Comparison of ENCODE assay signal across 17 mouse cellular contexts in the genomic region with DNA sequence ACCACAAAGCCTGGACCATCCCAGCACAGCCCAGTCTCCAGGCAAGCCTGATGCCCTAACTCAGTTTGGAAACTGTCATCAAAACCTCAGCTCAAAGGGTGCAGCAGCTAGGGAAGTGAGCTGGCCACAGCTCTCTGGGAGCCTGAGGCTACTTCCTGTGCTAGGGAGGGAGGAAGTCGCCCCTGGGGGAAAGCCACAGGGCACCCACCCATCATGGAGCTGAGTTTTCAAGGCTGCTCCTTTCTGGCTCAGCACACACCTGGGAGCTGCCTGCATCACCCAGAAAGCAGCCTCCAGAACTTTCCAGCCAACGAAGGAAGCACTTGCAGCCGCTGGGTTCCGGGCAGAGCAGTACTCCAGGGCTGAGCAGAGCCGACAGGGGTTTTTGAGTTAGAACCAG. TPM values are rescaled to one million over a fixed set of nuclear protein-coding genes. Genes with fewer than 3 reads are reported as not detected.
A peak's percentile ranks its signal among the peaks of the same experiment; 100 is the strongest.
DNase-seq lines count a peak whose midpoint lies in the region; ATAC-seq and TF ChIP-seq lines count a peak whose summit lies in the region.
"Had no signal": no experiment of that assay in that cellular context is flagged by ENCODE, and none has a peak within 500 bp of the region (broad histone marks: within the 10 kb centered on the region; RNA-seq: fewer than 3 reads in every experiment).

No protein-coding gene starts in this region.

- DNase-seq in heart, adult 8-10 months (ENCODE audit: low spot score): no peak
- peak; percentile 46 for DNase-seq in thymus, postnatal 0 days (ENCODE audit: low spot score)
- no peak for DNase-seq in adrenal gland, adult 2 months
- no peak for DNase-seq in kidney, postnatal 36 days
- DNase-seq in midbrain, postnatal 0 days (ENCODE audit: low spot score): no peak
- DNase-seq: adrenal gland, postnatal 36 days; cerebellum, adult 2 months; liver, embryonic 13.5 days; lung, postnatal 36 days; right cerebral cortex, adult 18-20 months had no signal

- no peak for TF ChIP-seq POLR2A in bone marrow macrophage, adult 2 months (IDR thresholded peaks at IDR 0.05; ENCODE audit: borderline replicate concordance, low read depth, low read length)

- 61% methylated on average over 5 of the region's 5 CpGs for WGBS in heart, embryonic 13.5 days
- 73% methylated on average over 5 of the region's 5 CpGs for WGBS in limb, embryonic 13.5 days
- 85% methylated on average over 5 of the region's 5 CpGs for WGBS in midbrain, postnatal 0 days

- H3K4me1 ChIP-seq in heart, embryonic 13.5 days: peaks cover 93% of the 10 kb centered on the region
- peaks cover 78% of the 10 kb centered on the region for H3K4me1 ChIP-seq in bone marrow macrophage, adult 2 months (ENCODE audit: control insufficient read depth, insufficient read depth, low read length)
- peaks cover 81% of the 10 kb centered on the region for H3K4me1 ChIP-seq in limb, embryonic 13.5 days
- H3K4me1 ChIP-seq in midbrain, postnatal 0 days (ENCODE audit: insufficient read depth, low read length): no peaks in the 10 kb centered on the region; the same call in 1 of the 2 replicates

- H3K9me3 ChIP-seq in heart, embryonic 13.5 days: no peaks in the 10 kb centered on the region
- H3K9me3 ChIP-seq in limb, embryonic 13.5 days: no peaks in the 10 kb centered on the region
- no peaks in the 10 kb centered on the region for H3K9me3 ChIP-seq in midbrain, postnatal 0 days (ENCODE audit: low read length)
- H3K9me3 ChIP-seq: embryonic facial prominence, embryonic 13.5 days; liver, embryonic 13.5 days had no signal

- ATAC-seq in heart, embryonic 13.5 days (ENCODE audit: extremely low read depth, insufficient number of reproducible peaks, low FRiP score, low TSS enrichment): no peak
- no peak for ATAC-seq in limb, embryonic 13.5 days (ENCODE audit: low FRiP score, low read depth)
- ATAC-seq in midbrain, postnatal 0 days (ENCODE audit: low FRiP score): no peak
- ATAC-seq: forebrain, embryonic 16.5 days; intestine, embryonic 16.5 days had no signal

- H3K27me3 ChIP-seq in heart, embryonic 13.5 days (replicated peaks): 0 out of 2 replicates have a peak, but pooled peaks cover 2% of the 10 kb centered on the region
- H3K27me3 ChIP-seq in limb, embryonic 13.5 days: no peaks in the 10 kb centered on the region
- no peaks in the 10 kb centered on the region for H3K27me3 ChIP-seq in midbrain, postnatal 0 days (ENCODE audit: insufficient read depth, low read length)
- H3K27me3 ChIP-seq: CH12.LX had no signal

- no peak for TF ChIP-seq CTCF in bone marrow macrophage, adult 2 months (IDR thresholded peaks at IDR 0.05; ENCODE audit: low read depth, low read length)
- TF ChIP-seq CTCF in midbrain, postnatal 0 days (IDR thresholded peaks at IDR 0.05): no peak

- H3K36me3 ChIP-seq in heart, embryonic 13.5 days: no peaks in the 10 kb centered on the region; the same call in 1 of the 2 replicates
- no peaks in the 10 kb centered on the region for H3K36me3 ChIP-seq in limb, embryonic 13.5 days
- H3K36me3 ChIP-seq in midbrain, postnatal 0 days (ENCODE audit: insufficient read depth, low read length): no peaks in the 10 kb centered on the region
- H3K36me3 ChIP-seq: embryonic facial prominence, embryonic 13.5 days; liver, embryonic 13.5 days had no signal

- no peak overlapping the region for H3K4me2 ChIP-seq in heart, embryonic 13.5 days
- no peak overlapping the region for H3K4me2 ChIP-seq in limb, embryonic 13.5 days (replicated peaks)
- no peak overlapping the region for H3K4me2 ChIP-seq in midbrain, postnatal 0 days (ENCODE audit: low read depth, low read length, poor library complexity, severe bottlenecking)
- H3K4me2 ChIP-seq: embryonic facial prominence, embryonic 13.5 days; liver, embryonic 13.5 days had no signal

- peak overlapping the region; percentile 94 for H3K27ac ChIP-seq in heart, embryonic 13.5 days (replicated peaks)
- peak overlapping the region; percentile 88 for H3K27ac ChIP-seq in bone marrow macrophage, adult 2 months (ENCODE audit: insufficient read depth, low read depth, low read length)
- H3K27ac ChIP-seq in limb, embryonic 13.5 days: peak overlapping the region; percentile 16; the same call in 1 of the 2 replicates
- H3K27ac ChIP-seq in midbrain, postnatal 0 days (ENCODE audit: low read depth, low read length): no peak overlapping the region
- H3K27ac ChIP-seq: embryonic facial prominence, embryonic 13.5 days; liver, embryonic 13.5 days had no signal

- no peak overlapping the region for H3K4me3 ChIP-seq in heart, embryonic 13.5 days
- H3K4me3 ChIP-seq in bone marrow macrophage, adult 2 months (ENCODE audit: insufficient read depth, low read length): no peak overlapping the region; the same call in 1 of the 2 replicates
- H3K4me3 ChIP-seq in limb, embryonic 13.5 days: no peak overlapping the region
- H3K4me3 ChIP-seq in midbrain, postnatal 0 days (ENCODE audit: low read depth, low read length): no peak overlapping the region
- H3K4me3 ChIP-seq: embryonic facial prominence, embryonic 13.5 days; liver, embryonic 13.5 days had no signal

- peak overlapping the region; percentile 59 for H3K9ac ChIP-seq in heart, embryonic 13.5 days
- no peak overlapping the region; the same call in 1 of the 2 replicates for H3K9ac ChIP-seq in limb, embryonic 13.5 days
- no peak overlapping the region for H3K9ac ChIP-seq in midbrain, postnatal 0 days (replicated peaks; ENCODE audit: low read length, poor library complexity, severe bottlenecking)
- H3K9ac ChIP-seq: embryonic facial prominence, embryonic 13.5 days; liver, embryonic 13.5 days had no signal

RNA-seq across cellular contexts. Expression of gene Nfatc2, which starts 18.4 kb away (rescaled TPM):
- polyA plus RNA-seq in heart, embryonic 13.5 days (2015; fragmentation: Nextera tagmentation; extraction: Ambion mirVana): 9.3 and 10.1 TPM in 2 replicates
- 10 to 100 TPM in 3 of 4 experiments, 1 to 10 TPM in 1; 9.8 to 19.2 (median 16.3) TPM for total RNA-seq in heart, adult 8-10 months (2022)
- polyA plus RNA-seq in bone marrow macrophage, adult 2 months (2012; ENCODE audit: insufficient read depth, insufficient read length, missing spikeins): 49.4 and 61.9 TPM in 2 replicates
- 6.3 and 7.3 TPM in 2 replicates for polyA plus RNA-seq in limb, embryonic 13.5 days (2015; fragmentation: Nextera tagmentation; extraction: Ambion mirVana)
- 3.1 and 4.0 TPM in 2 replicates for polyA plus RNA-seq in thymus, postnatal 0 days (2015; fragmentation: Nextera tagmentation; extraction: Ambion mirVana)
- total RNA-seq in adrenal gland, adult 2 months (2021): 1 to 10 TPM; 3.5 to 4.9 TPM
- 2.8 and 4.7 TPM in 2 replicates for polyA plus RNA-seq in adrenal gland, adult 2 months (2012; rRNA removed)
- total RNA-seq in midbrain, postnatal 0 days (2014; rRNA removed): 5.1 and 6.4 TPM in 2 replicates
- 7.3 and 8.2 TPM in 2 replicates for polyA plus RNA-seq in midbrain, postnatal 0 days (2015; fragmentation: Nextera tagmentation; extraction: Ambion mirVana)
